Mouse (Mus musculus) hindbrain, embryonic 13.5 days (tissue): ENCODE data around the gene Dmgdh. TPM values are rescaled to one million over a fixed set of nuclear protein-coding genes. Genes with fewer than 3 reads are reported as not detected.

Source experiments
- ATAC-seq: fragments of 200-750 bp; cut with Nextera tagmentation; 2 replicates; pipeline ENCODE4 v1.8.0; 2017; ENCODE audit warnings: moderate TSS enrichment; ENCODE audit not compliant: low FRiP score
- H3K27ac ChIP-seq: fragments of 300-500 bp; sonication (generic); 2 replicates; pipeline ENCODE4 v1.5.1; 2015; ENCODE audit warnings: inconsistent platforms, mild to moderate bottlenecking, moderate library complexity
- H3K27me3 ChIP-seq: fragments of 300-500 bp; sonication (generic); 2 replicates; pipeline ENCODE4 v1.6.1; 2015; ENCODE audit warnings: mild to moderate bottlenecking, inconsistent platforms
- H3K36me3 ChIP-seq: fragments of 300-500 bp; sonication (generic); 2 replicates; pipeline ENCODE4 v1.6.1; 2015; ENCODE audit warnings: mild to moderate bottlenecking, inconsistent platforms
- H3K4me1 ChIP-seq: fragments of 300-500 bp; sonication (generic); replicated peaks from 2 replicates; pipeline ENCODE4 v1.6.1; 2015; ENCODE audit warnings: inconsistent platforms
- H3K4me2 ChIP-seq: fragments of 300-500 bp; sonication (generic); 2 replicates; pipeline ENCODE4 v1.6.1; 2015; ENCODE audit warnings: inconsistent platforms, mild to moderate bottlenecking, moderate library complexity
- H3K4me3 ChIP-seq: fragments of 300-500 bp; sonication (generic); 2 replicates; pipeline ENCODE4 v1.5.1; 2015; ENCODE audit warnings: mild to moderate bottlenecking, inconsistent platforms
- H3K9ac ChIP-seq: fragments of 300-500 bp; sonication (generic); 2 replicates; pipeline ENCODE4 v1.6.1; 2015; ENCODE audit warnings: mild to moderate bottlenecking, inconsistent platforms
- H3K9me3 ChIP-seq: fragments of 300-500 bp; sonication (generic); 2 replicates; pipeline ENCODE4 v1.6.1; 2016; ENCODE audit warnings: inconsistent platforms
- WGBS: fragments of 180-500 bp; shearing (Covaris S2); methylation state at CpG from one replicate; pipeline ENCODE4 v1.1.7; 2015; 5-methylcytosine and 5-hydroxymethylcytosine counted together
- polyA plus RNA-seq: library from polyadenylated mRNA; unstranded; fragments of >200 nt; fragmentation: Nextera tagmentation; extraction: Ambion mirVana; gene quantifications from 2 replicates; pipeline ENCODE4 v1.2.1, GENCODE M21; 2015

The Dmgdh gene
- 0.14 and 0.66 TPM in 2 replicates for polyA plus RNA-seq

- Histone ChIP-seq H3K27me3 (peaks cover 17% of the 10 kb centered on the region), H3K27ac (no peak within 1 kb of the TSS), H3K4me1 (no peaks in the 10 kb centered on the region), H3K9ac (no peak within 1 kb of the TSS), H3K4me2 (peak within 1 kb of the TSS; percentile 33), H3K36me3 (no peaks in the 10 kb centered on the region), H3K9me3 (no peaks in the 10 kb centered on the region), H3K4me3 (0 out of 2 replicates have a peak within 1 kb of the TSS, but pooled peaks have one; percentile 15)
- WGBS: 7% methylated on average over 31 of the region's 31 CpGs
- ATAC-seq: no peak
These were observed at the start of gene Dmgdh, which contains the start of gene Bhmt2 for GRCm38 (mm10) chr13:93674131-93674561. Gene Dmgdh (plus strand): TSS chr13:93674433. Gene Bhmt2 (minus strand): TSS chr13:93674302.

GRCm38 (mm10) chr13:93628861-93629260 lies 45.4 kb upstream of the Dmgdh start:
- no peak overlapping the region for H3K27ac ChIP-seq
- no peak overlapping the region for H3K4me3 ChIP-seq
- H3K9ac ChIP-seq: no peak overlapping the region
- no peak overlapping the region for H3K4me2 ChIP-seq
- H3K4me1 ChIP-seq: no peaks in the 10 kb centered on the region
- WGBS: 20% methylated on average over 6 of the region's 6 CpGs
- no peaks in the 10 kb centered on the region for H3K9me3 ChIP-seq
- ATAC-seq: no peak
- H3K27me3 ChIP-seq: no peaks in the 10 kb centered on the region
- no peaks in the 10 kb centered on the region for H3K36me3 ChIP-seq

GRCm38 (mm10) chr13:93630941-93631705 lies 43.1 kb upstream of the Dmgdh start:
- no peaks in the 10 kb centered on the region for H3K4me1 ChIP-seq
- H3K36me3 ChIP-seq: no peaks in the 10 kb centered on the region
- H3K4me3 ChIP-seq: no peak overlapping the region
- H3K9me3 ChIP-seq: no peaks in the 10 kb centered on the region
- no peak for ATAC-seq
- no peak overlapping the region for H3K4me2 ChIP-seq
- no peak overlapping the region for H3K27ac ChIP-seq
- WGBS: 87% methylated on average over 10 of the region's 10 CpGs
- H3K27me3 ChIP-seq: no peaks in the 10 kb centered on the region
- no peak overlapping the region for H3K9ac ChIP-seq

- H3K27ac ChIP-seq: no peak overlapping the region
- no peaks in the 10 kb centered on the region for H3K9me3 ChIP-seq
- H3K4me3 ChIP-seq: no peak overlapping the region
- no peak overlapping the region for H3K4me2 ChIP-seq
- no peaks in the 10 kb centered on the region for H3K36me3 ChIP-seq
- H3K9ac ChIP-seq: no peak overlapping the region
- no peak for ATAC-seq
- 89% methylated on average over 5 of the region's 5 CpGs for WGBS
- no peaks in the 10 kb centered on the region for H3K27me3 ChIP-seq
- no peaks in the 10 kb centered on the region for H3K4me1 ChIP-seq
These were observed 41.3 kb upstream of the Dmgdh start for GRCm38 (mm10) chr13:93632927-93633326.

GRCm38 (mm10) chr13:93636561-93636960 lies 37.7 kb upstream of the Dmgdh start:
- 90% methylated on average over 1 of the region's 1 CpGs for WGBS
- Histone ChIP-seq H3K4me1 (no peaks in the 10 kb centered on the region), H3K9ac (no peak overlapping the region), H3K27me3 (no peaks in the 10 kb centered on the region), H3K4me2 (no peak overlapping the region), H3K9me3 (no peaks in the 10 kb centered on the region), H3K4me3 (no peak overlapping the region), H3K27ac (no peak overlapping the region), H3K36me3 (no peaks in the 10 kb centered on the region)
- no peak for ATAC-seq

- ATAC-seq: no peak
- Histone ChIP-seq H3K27me3 (no peaks in the 10 kb centered on the region), H3K9me3 (no peaks in the 10 kb centered on the region), H3K27ac (no peak within 1 kb of the TSS), H3K9ac (no peak within 1 kb of the TSS), H3K4me3 (no peak within 1 kb of the TSS), H3K36me3 (no peaks in the 10 kb centered on the region), H3K4me2 (no peak within 1 kb of the TSS), H3K4me1 (no peaks in the 10 kb centered on the region)
- 81% methylated on average over 19 of the region's 19 CpGs for WGBS
These were observed 36.7 kb upstream of the Dmgdh start, which contains the start of gene Bhmt for GRCm38 (mm10) chr13:93637282-93638245. Gene Bhmt (minus strand): TSS chr13:93637961.

GRCm38 (mm10) chr13:93639636-93640035 lies 34.6 kb upstream of the Dmgdh start:
- 81% methylated on average over 4 of the region's 4 CpGs for WGBS
- Histone ChIP-seq H3K27me3 (no peaks in the 10 kb centered on the region), H3K27ac (no peak overlapping the region), H3K9me3 (no peaks in the 10 kb centered on the region), H3K4me3 (no peak overlapping the region), H3K9ac (no peak overlapping the region), H3K36me3 (no peaks in the 10 kb centered on the region), H3K4me2 (no peak overlapping the region), H3K4me1 (no peaks in the 10 kb centered on the region)
- no peak for ATAC-seq

- no peak overlapping the region for H3K4me3 ChIP-seq
- WGBS: 86% methylated on average over 7 of the region's 7 CpGs
- no peak overlapping the region for H3K9ac ChIP-seq
- H3K9me3 ChIP-seq: no peaks in the 10 kb centered on the region
- H3K4me1 ChIP-seq: no peaks in the 10 kb centered on the region
- no peaks in the 10 kb centered on the region for H3K27me3 ChIP-seq
- no peak overlapping the region for H3K27ac ChIP-seq
- no peak overlapping the region for H3K4me2 ChIP-seq
- ATAC-seq: no peak
- H3K36me3 ChIP-seq: no peaks in the 10 kb centered on the region
These were observed 25.7 kb upstream of the Dmgdh start for GRCm38 (mm10) chr13:93648387-93649130.

- 95% methylated on average over 6 of the region's 6 CpGs for WGBS
- Histone ChIP-seq H3K9me3 (no peaks in the 10 kb centered on the region), H3K4me3 (no peak overlapping the region), H3K4me2 (no peak overlapping the region), H3K9ac (no peak overlapping the region), H3K27me3 (no peaks in the 10 kb centered on the region), H3K27ac (no peak overlapping the region), H3K36me3 (no peaks in the 10 kb centered on the region), H3K4me1 (no peaks in the 10 kb centered on the region; the same call in 1 of the 2 replicates)
- ATAC-seq: no peak
These were observed 20.9 kb upstream of the Dmgdh start for GRCm38 (mm10) chr13:93653382-93653781.

GRCm38 (mm10) chr13:93657941-93658340 lies 16.3 kb upstream of the Dmgdh start:
- H3K4me1 ChIP-seq: no peaks in the 10 kb centered on the region; the same call in 1 of the 2 replicates
- no peak overlapping the region for H3K4me2 ChIP-seq
- no peak for ATAC-seq
- no peaks in the 10 kb centered on the region for H3K27me3 ChIP-seq
- H3K9ac ChIP-seq: no peak overlapping the region
- H3K27ac ChIP-seq: no peak overlapping the region
- 71% methylated on average over 5 of the region's 5 CpGs for WGBS
- no peak overlapping the region for H3K4me3 ChIP-seq
- H3K9me3 ChIP-seq: no peaks in the 10 kb centered on the region
- H3K36me3 ChIP-seq: no peaks in the 10 kb centered on the region

GRCm38 (mm10) chr13:93667586-93667985 lies 6.6 kb upstream of the Dmgdh start:
- Histone ChIP-seq H3K27me3 (0 out of 2 replicates have a peak, but pooled peaks cover 3% of the 10 kb centered on the region), H3K9ac (no peak overlapping the region), H3K9me3 (no peaks in the 10 kb centered on the region), H3K4me2 (no peak overlapping the region), H3K36me3 (no peaks in the 10 kb centered on the region), H3K4me1 (no peaks in the 10 kb centered on the region), H3K27ac (no peak overlapping the region), H3K4me3 (no peak overlapping the region)
- 87% methylated on average over 4 of the region's 4 CpGs for WGBS
- ATAC-seq: no peak

- Histone ChIP-seq H3K4me3 (no peak overlapping the region), H3K36me3 (no peaks in the 10 kb centered on the region), H3K4me2 (no peak overlapping the region), H3K9me3 (no peaks in the 10 kb centered on the region), H3K27ac (no peak overlapping the region), H3K4me1 (no peaks in the 10 kb centered on the region), H3K27me3 (peaks cover 17% of the 10 kb centered on the region), H3K9ac (no peak overlapping the region)
- ATAC-seq: no peak
- WGBS: 87% methylated on average over 4 of the region's 4 CpGs
These were observed 1.9 kb upstream of the Dmgdh start for GRCm38 (mm10) chr13:93672371-93672770.
